Comparison of ENCODE assay signal across 10 mouse cellular contexts in genomic region chr4:120364729-120365128, GRCm38 (mm10). TPM values are rescaled to one million over a fixed set of nuclear protein-coding genes. Genes with fewer than 3 reads are reported as not detected.
DNase-seq lines count a peak whose midpoint lies in the region; ATAC-seq lines count a peak whose summit lies in the region.
"Had no signal": no experiment of that assay in that cellular context is flagged by ENCODE, and none has a peak within 500 bp of the region (broad histone marks: within the 10 kb centered on the region; RNA-seq: fewer than 3 reads in every experiment).

No protein-coding gene starts in this region.

- peaks cover 51% of the 10 kb centered on the region for H3K27me3 ChIP-seq in hindbrain, embryonic 10.5 days (ENCODE audit: insufficient read depth, poor library complexity, severe bottlenecking)

- H3K4me1 ChIP-seq in hindbrain, embryonic 10.5 days (replicated peaks), result peaks cover 33% of the 10 kb centered on the region

- no peaks in the 10 kb centered on the region for H3K36me3 ChIP-seq in hindbrain, embryonic 10.5 days
- H3K36me3 ChIP-seq: G1E had no signal

- WGBS in hindbrain, embryonic 10.5 days, result 0% methylated on average over 3 of the region's 3 CpGs

- peak; percentile 51 for DNase-seq in embryo, embryonic 11 days
- DNase-seq in hindbrain, embryonic 10.5 days (ENCODE audit: low spot score), result peak; percentile 20
- DNase-seq in left cerebral cortex, postnatal 4 days, result peak; percentile 41
- peak; percentile 49 to 54 for DNase-seq in right cerebral cortex, adult 2 months (ENCODE audit: low spot score in 2 of 2)
- DNase-seq in adrenal gland, adult 2 months, result no peak
- no peak for DNase-seq in thymus, postnatal 14 days
- DNase-seq in heart, adult 9 months (ENCODE audit: low spot score in 2 of 2), result no peak
- DNase-seq: kidney, postnatal 10 days had no signal

- ATAC-seq in erythroblast, adult 5-6 weeks (replicated peaks; ENCODE audit: low FRiP score, poor library complexity, severe bottlenecking), result no peak

- H3K4me3 ChIP-seq in hindbrain, embryonic 10.5 days, result no peak overlapping the region

- H3K9me3 ChIP-seq in hindbrain, embryonic 10.5 days, result no peaks in the 10 kb centered on the region

- intact Hi-C loops in left cerebral cortex, postnatal 4 days (cut with DNase I), result loop anchor here (5.0 kb wide), 1 partner anchor 137 kb away; no protein-coding TSS in a partner anchor

- no peak overlapping the region for H3K27ac ChIP-seq in hindbrain, embryonic 10.5 days

RNA-seq across cellular contexts. Expression of gene Scmh1, which starts 40.4 kb away (rescaled TPM):
- 44.1 and 59.1 TPM in 2 replicates for polyA plus RNA-seq in hindbrain, embryonic 10.5 days (2016; fragmentation: Nextera tagmentation; extraction: Ambion mirVana)
- 100 to 1,000 TPM; 126 to 134 TPM for total RNA-seq in left cerebral cortex, postnatal 4 days (2021)
- 7.3 and 9.8 TPM in 2 replicates for total RNA-seq in erythroblast, adult 5-6 weeks (2015; ENCODE audit: low replicate concordance)
- 3.2 and 4.7 TPM in 2 replicates for total RNA-seq in erythroblast, adult 5-6 weeks (2017; ENCODE audit: low replicate concordance)
- 10 to 100 TPM; 33.6 to 39.5 TPM for total RNA-seq in adrenal gland, adult 2 months (2021)
- polyA plus RNA-seq in adrenal gland, adult 2 months (2012; rRNA removed), result 18.9 and 23.0 TPM in 2 replicates
- polyA plus RNA-seq: G1E had no signal

Comparison
In these comparisons a context has a peak if more than half of its experiments do, and no peak if none do; other contexts are left out.
1. DNase-seq: peak in embryo, embryonic 11 days (single experiment), hindbrain, embryonic 10.5 days (single experiment), left cerebral cortex, postnatal 4 days (single experiment) and right cerebral cortex, adult 2 months (2 of 2); none in adrenal gland, adult 2 months (single experiment), thymus, postnatal 14 days (single experiment) and heart, adult 9 months (0 of 2).